8 mouse cellular contexts compared by ENCODE assay signal in the genomic region with DNA sequence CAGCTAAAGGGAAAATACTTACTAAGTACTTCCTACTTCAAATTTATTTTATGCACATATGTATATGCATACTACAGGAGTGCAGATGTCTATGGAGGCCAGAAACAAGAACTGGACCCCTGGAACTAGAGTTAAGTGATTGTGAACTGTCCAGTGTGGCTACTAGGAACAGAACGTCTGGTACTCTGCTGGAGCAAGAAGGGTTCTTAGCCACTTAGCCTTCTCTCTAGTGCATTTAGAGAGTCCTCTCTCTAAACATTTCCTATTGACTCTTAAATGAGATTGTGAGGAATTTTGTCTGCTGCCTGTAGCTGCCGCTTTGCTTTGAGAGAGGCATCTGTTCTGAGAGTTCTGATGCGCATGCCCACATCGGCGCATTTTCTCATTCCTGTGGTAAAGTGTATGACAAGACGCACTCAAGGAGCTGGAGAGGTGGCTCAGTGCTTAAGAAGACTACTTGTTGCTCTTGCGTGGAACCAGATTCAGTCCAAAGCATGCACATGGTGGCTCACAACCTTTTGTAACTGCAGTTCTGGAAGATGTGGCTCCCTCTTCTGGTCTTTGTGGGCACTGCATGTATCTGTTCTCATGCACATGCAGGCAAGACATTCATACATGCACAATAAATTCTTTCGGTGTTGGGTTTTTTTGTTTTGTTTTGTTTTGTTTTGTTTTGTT.
DNase-seq lines count a peak whose midpoint lies in the region; ATAC-seq lines count a peak whose summit lies in the region.

No protein-coding gene starts in this region.

- ATAC-seq in forebrain, embryonic 14.5 days: no peak
- no peak for ATAC-seq in midbrain, embryonic 11.5 days (ENCODE audit: low FRiP score)
- no peak for ATAC-seq in midbrain, embryonic 13.5 days
- ATAC-seq in inflammation-experienced regulatory T-cells, adult 6 months: no peak

- peaks cover 21% of the 10 kb centered on the region for H3K4me1 ChIP-seq in forebrain, embryonic 10.5 days
- peaks cover 8% of the 10 kb centered on the region for H3K4me1 ChIP-seq in forebrain, embryonic 14.5 days (ENCODE audit: control insufficient read depth, insufficient read depth, low read length)
- peaks cover 5% of the 10 kb centered on the region; the same call in 1 of the 2 replicates for H3K4me1 ChIP-seq in midbrain, embryonic 11.5 days (ENCODE audit: control insufficient read depth, insufficient read depth, low read length)
- H3K4me1 ChIP-seq in midbrain, embryonic 13.5 days (replicated peaks): peaks cover 27% of the 10 kb centered on the region

- no peak overlapping the region for H3K4me2 ChIP-seq in forebrain, embryonic 14.5 days (ENCODE audit: low read length)
- H3K4me2 ChIP-seq in midbrain, embryonic 11.5 days: no peak overlapping the region
- no peak overlapping the region for H3K4me2 ChIP-seq in midbrain, embryonic 13.5 days (replicated peaks)

- no peaks in the 10 kb centered on the region for H3K9me3 ChIP-seq in forebrain, embryonic 10.5 days
- no peaks in the 10 kb centered on the region for H3K9me3 ChIP-seq in forebrain, embryonic 14.5 days (replicated peaks; ENCODE audit: control insufficient read depth, low read length)
- H3K9me3 ChIP-seq in midbrain, embryonic 11.5 days (ENCODE audit: control insufficient read depth, low read length): no peaks in the 10 kb centered on the region
- H3K9me3 ChIP-seq in midbrain, embryonic 13.5 days: no peaks in the 10 kb centered on the region

- peak; percentile 33 for DNase-seq in forebrain, embryonic 10.5 days (ENCODE audit: extremely low spot score, low spot score)
- no peak for DNase-seq in forebrain, embryonic 14.5 days (ENCODE audit: low spot score)
- DNase-seq in midbrain, embryonic 11.5 days (ENCODE audit: low spot score, missing footprints): peak; percentile 91
- DNase-seq in brain, adult 2 months (ENCODE audit: low read depth, low spot score): peak; percentile 56
- DNase-seq in kidney, postnatal 14 days: peak; percentile 32
- peak; percentile 8 for DNase-seq in naive thymus-derived CD4-positive, alpha-beta T cell, adult 2 months (ENCODE audit: low read depth)

- no peaks in the 10 kb centered on the region for H3K36me3 ChIP-seq in forebrain, embryonic 10.5 days (replicated peaks)
- no peaks in the 10 kb centered on the region for H3K36me3 ChIP-seq in forebrain, embryonic 14.5 days (ENCODE audit: control insufficient read depth, insufficient read depth, low read length)
- no peaks in the 10 kb centered on the region for H3K36me3 ChIP-seq in midbrain, embryonic 11.5 days (ENCODE audit: control insufficient read depth, insufficient read depth, low read length)
- no peaks in the 10 kb centered on the region for H3K36me3 ChIP-seq in midbrain, embryonic 13.5 days

- H3K4me3 ChIP-seq in forebrain, embryonic 10.5 days: no peak overlapping the region
- H3K4me3 ChIP-seq in forebrain, embryonic 14.5 days (ENCODE audit: low read depth, low read length): no peak overlapping the region
- H3K4me3 ChIP-seq in midbrain, embryonic 11.5 days (ENCODE audit: low read depth, low read length): no peak overlapping the region
- no peak overlapping the region for H3K4me3 ChIP-seq in midbrain, embryonic 13.5 days (replicated peaks)

- H3K27ac ChIP-seq in forebrain, embryonic 10.5 days: no peak overlapping the region
- no peak overlapping the region for H3K27ac ChIP-seq in forebrain, embryonic 14.5 days (ENCODE audit: low read depth, low read length)
- no peak overlapping the region for H3K27ac ChIP-seq in midbrain, embryonic 11.5 days (ENCODE audit: low read depth, low read length)
- no peak overlapping the region for H3K27ac ChIP-seq in midbrain, embryonic 13.5 days

- peaks cover 12% of the 10 kb centered on the region for H3K27me3 ChIP-seq in forebrain, embryonic 10.5 days (ENCODE audit: poor library complexity, severe bottlenecking)
- H3K27me3 ChIP-seq in forebrain, embryonic 14.5 days (replicated peaks; ENCODE audit: control insufficient read depth, insufficient read depth, low read length): no peaks in the 10 kb centered on the region
- H3K27me3 ChIP-seq in midbrain, embryonic 11.5 days (ENCODE audit: control insufficient read depth, insufficient read depth, low read length): no peaks in the 10 kb centered on the region
- no peaks in the 10 kb centered on the region for H3K27me3 ChIP-seq in midbrain, embryonic 13.5 days

- 89% methylated on average over 8 of the region's 8 CpGs for WGBS in forebrain, embryonic 10.5 days
- WGBS in forebrain, embryonic 14.5 days: 92% methylated on average over 8 of the region's 8 CpGs
- 89% methylated on average over 8 of the region's 8 CpGs for WGBS in midbrain, embryonic 11.5 days
- WGBS in midbrain, embryonic 13.5 days: 88% methylated on average over 8 of the region's 8 CpGs

- H3K9ac ChIP-seq in forebrain, embryonic 14.5 days (ENCODE audit: low read length): no peak overlapping the region
- H3K9ac ChIP-seq in midbrain, embryonic 11.5 days (ENCODE audit: low read length): no peak overlapping the region
- H3K9ac ChIP-seq in midbrain, embryonic 13.5 days (replicated peaks): no peak overlapping the region
